Mouse (Mus musculus) heart, embryonic 14.5 days (tissue): ENCODE measurements at regions not wholly inside any gene's neighbourhood (a gene's known extent, or its start where the extent isn't known, plus 50 kb on each side); places are given as distances from the start of the nearest gene placed in this dataset.

Experiments used
- ATAC-seq: fragments of 200-750 bp; cut with Nextera tagmentation; 2 replicates; pipeline ENCODE4 v1.8.0; 2017; ENCODE audit warnings: low read depth, moderate TSS enrichment; ENCODE audit not compliant: insufficient number of reproducible peaks, insufficient read depth, low FRiP score
- H3K27ac ChIP-seq, 2 experiments: fragments of 200-500 bp in 1 of 2; fragments of 300-500 bp in 1 of 2; sonication (generic) in 1 of 2; replicated peaks in 1 of 2; 2 replicates each; pipeline ENCODE4 v1.5.1; 2012 to 2014; ENCODE audit warnings: low read depth in 2 of 2, low read length in 2 of 2, control low read depth in 1 of 2, mild to moderate bottlenecking in 1 of 2, mixed read lengths in 1 of 2; ENCODE audit not compliant: control insufficient read depth in 1 of 2, insufficient read depth in 1 of 2
- H3K27me3 ChIP-seq: fragments of 300-500 bp; sonication (generic); 2 replicates; pipeline ENCODE4 v1.6.1; 2014; ENCODE audit warnings: mild to moderate bottlenecking, low read length, control low read depth; ENCODE audit not compliant: control insufficient read depth, insufficient read depth
- H3K36me3 ChIP-seq: fragments of 300-500 bp; sonication (generic); 2 replicates; pipeline ENCODE4 v1.6.1; 2014; ENCODE audit warnings: mild to moderate bottlenecking, control low read depth, low read length, mixed read lengths; ENCODE audit not compliant: control insufficient read depth, insufficient read depth
- H3K4me1 ChIP-seq, 2 experiments: fragments of 200-500 bp in 1 of 2; fragments of 300-500 bp in 1 of 2; sonication (generic) in 1 of 2; 2 replicates each; pipeline ENCODE4 v1.6.1; 2012 to 2014; ENCODE audit warnings: low read length in 2 of 2, control low read depth in 1 of 2, mixed read lengths in 1 of 2; ENCODE audit not compliant: control insufficient read depth in 2 of 2, insufficient read depth in 2 of 2
- H3K4me2 ChIP-seq: fragments of 300-500 bp; sonication (generic); 2 replicates; pipeline ENCODE4 v1.6.1; 2014; ENCODE audit warnings: mild to moderate bottlenecking, low read length
- H3K4me3 ChIP-seq, 2 experiments: fragments of 200-500 bp in 1 of 2; fragments of 300-500 bp in 1 of 2; sonication (generic) in 1 of 2; 2 replicates each; pipeline ENCODE4 v1.5.1; 2012 to 2014; ENCODE audit warnings: low read length in 2 of 2, mild to moderate bottlenecking in 2 of 2, control low read depth in 1 of 2, low read depth in 1 of 2, moderate library complexity in 1 of 2; ENCODE audit not compliant: control insufficient read depth in 1 of 2, insufficient read depth in 1 of 2
- H3K9ac ChIP-seq: fragments of 300-500 bp; sonication (generic); 2 replicates; pipeline ENCODE4 v1.6.1; 2014; ENCODE audit warnings: mild to moderate bottlenecking, low read length
- H3K9me3 ChIP-seq: fragments of 300-500 bp; sonication (generic); 2 replicates; pipeline ENCODE4 v1.6.1; 2016; ENCODE audit warnings: low read length, control low read depth; ENCODE audit not compliant: control insufficient read depth
- WGBS: fragments of 180-500 bp; shearing (Covaris S2); extraction: QIAGEN DNeasy Blood & Tissue Kit; methylation state at CpG from one replicate; pipeline ENCODE4 v1.1.7; 2014; 5-methylcytosine and 5-hydroxymethylcytosine counted together

- Histone ChIP-seq H3K9me3 (no peaks in the 10 kb centered on the region), H3K4me1 (no peaks in the 10 kb centered on the region), H3K27ac (no peak overlapping the region), H3K9ac (no peak overlapping the region), H3K4me3 (no peak overlapping the region), H3K4me2 (no peak overlapping the region), H3K27me3 (no peaks in the 10 kb centered on the region), H3K36me3 (no peaks in the 10 kb centered on the region)
- WGBS, result 84% methylated on average over 3 of the region's 3 CpGs
- no peak for ATAC-seq
Observed at GRCm38 (mm10) chr6:66012675-66013074, 60.3 kb downstream of the 4930544G11Rik start.

- H3K9ac ChIP-seq, result no peak overlapping the region
- no peaks in the 10 kb centered on the region for H3K9me3 ChIP-seq
- H3K4me2 ChIP-seq, result no peak overlapping the region
- H3K36me3 ChIP-seq, result no peaks in the 10 kb centered on the region
- no peak overlapping the region for H3K4me3 ChIP-seq
- no peaks in the 10 kb centered on the region for H3K27me3 ChIP-seq
- ATAC-seq, result no peak
- 61% methylated on average over 1 of the region's 1 CpGs for WGBS
- H3K27ac ChIP-seq, result no peak overlapping the region
- no peaks in the 10 kb centered on the region for H3K4me1 ChIP-seq
Observed at GRCm38 (mm10) chr6:66023531-66023930, 71.1 kb downstream of the 4930544G11Rik start.

GRCm38 (mm10) chr6:66036789-66037188 lies 84.4 kb downstream of the 4930544G11Rik start:
- no peaks in the 10 kb centered on the region for H3K36me3 ChIP-seq
- H3K9ac ChIP-seq, result no peak overlapping the region
- ATAC-seq, result no peak
- H3K4me3 ChIP-seq, result no peak overlapping the region
- no peaks in the 10 kb centered on the region for H3K9me3 ChIP-seq
- H3K4me2 ChIP-seq, result no peak overlapping the region
- no peaks in the 10 kb centered on the region for H3K4me1 ChIP-seq
- no peaks in the 10 kb centered on the region for H3K27me3 ChIP-seq
- H3K27ac ChIP-seq, result no peak overlapping the region
- WGBS, result 81% methylated on average over 2 of the region's 2 CpGs

GRCm38 (mm10) chr6:66051852-66052251 lies 99.4 kb downstream of the 4930544G11Rik start:
- H3K9me3 ChIP-seq, result no peaks in the 10 kb centered on the region
- no peak overlapping the region for H3K9ac ChIP-seq
- H3K27me3 ChIP-seq, result no peaks in the 10 kb centered on the region
- H3K27ac ChIP-seq, result no peak overlapping the region
- no peak for ATAC-seq
- no peaks in the 10 kb centered on the region for H3K4me1 ChIP-seq
- H3K4me2 ChIP-seq, result no peak overlapping the region
- WGBS, result 59% methylated on average over 4 of the region's 4 CpGs
- H3K4me3 ChIP-seq, result no peak overlapping the region
- H3K36me3 ChIP-seq, result no peaks in the 10 kb centered on the region

DNA sequence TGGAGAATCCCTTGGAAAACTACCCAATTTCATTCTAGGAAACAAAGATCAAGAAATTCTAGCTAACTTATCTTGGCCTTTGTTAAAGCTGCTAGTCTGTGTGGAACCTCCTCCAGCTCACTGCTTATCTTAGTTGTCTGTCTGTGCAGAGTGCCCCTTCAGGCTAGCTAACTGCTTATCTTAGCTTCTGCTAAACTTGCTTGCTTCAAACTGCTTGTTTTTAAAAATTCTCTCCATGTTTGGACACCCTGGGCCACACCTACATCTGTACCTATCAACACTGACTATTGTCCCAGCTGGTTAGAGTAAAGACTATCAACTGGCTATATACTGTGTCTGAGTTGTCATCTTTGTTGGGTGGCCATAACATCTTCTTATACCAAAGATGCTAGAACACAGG lies 100.0 kb downstream of the 4930544G11Rik start:
- Histone ChIP-seq H3K27me3 (no peaks in the 10 kb centered on the region), H3K4me3 (no peak overlapping the region), H3K4me2 (no peak overlapping the region), H3K27ac (no peak overlapping the region), H3K9me3 (no peaks in the 10 kb centered on the region), H3K4me1 (no peaks in the 10 kb centered on the region), H3K36me3 (no peaks in the 10 kb centered on the region), H3K9ac (no peak overlapping the region)
- ATAC-seq, result no peak

- Histone ChIP-seq H3K27ac (no peak overlapping the region), H3K4me3 (no peak overlapping the region), H3K9ac (no peak overlapping the region), H3K27me3 (no peaks in the 10 kb centered on the region), H3K4me1 (no peaks in the 10 kb centered on the region), H3K9me3 (no peaks in the 10 kb centered on the region), H3K36me3 (no peaks in the 10 kb centered on the region), H3K4me2 (no peak overlapping the region)
- WGBS, result 58% methylated on average over 2 of the region's 2 CpGs
- no peak for ATAC-seq
Observed at GRCm38 (mm10) chr6:66053197-66053596, 100.8 kb downstream of the 4930544G11Rik start.

GRCm38 (mm10) chr6:66068874-66069273 lies 116.5 kb downstream of the 4930544G11Rik start:
- no peaks in the 10 kb centered on the region for H3K36me3 ChIP-seq
- H3K4me3 ChIP-seq, result no peak overlapping the region
- H3K9me3 ChIP-seq, result no peaks in the 10 kb centered on the region
- no peak overlapping the region for H3K4me2 ChIP-seq
- 77% methylated on average over 2 of the region's 2 CpGs for WGBS
- no peaks in the 10 kb centered on the region for H3K4me1 ChIP-seq
- ATAC-seq, result no peak
- H3K27me3 ChIP-seq, result no peaks in the 10 kb centered on the region
- no peak overlapping the region for H3K27ac ChIP-seq
- H3K9ac ChIP-seq, result no peak overlapping the region

DNA sequence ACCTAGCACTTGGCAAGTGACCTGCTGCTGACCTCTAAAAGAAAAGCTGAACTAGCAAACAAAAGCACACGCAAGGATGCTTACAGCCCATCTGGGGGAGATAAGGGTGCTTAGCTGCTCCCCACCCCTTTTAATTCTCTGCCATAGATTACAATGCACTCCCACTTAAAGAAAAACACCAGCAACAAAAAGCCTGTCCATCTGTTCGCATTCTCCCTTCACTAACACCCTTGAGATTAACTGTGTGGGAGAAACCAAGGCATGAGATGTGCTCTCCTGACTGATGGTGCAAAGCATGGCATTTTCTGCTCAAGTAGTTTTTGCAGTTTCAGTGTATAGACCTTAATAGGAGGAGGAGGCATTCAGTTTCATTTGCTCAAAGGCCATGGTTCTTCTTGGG lies 125.0 kb downstream of the 4930544G11Rik start:
- Histone ChIP-seq H3K4me1 (peaks cover 0 to 2% of the 10 kb centered on the region in 2 experiments; a peak in 1 of 4 replicates), H3K9ac (no peak overlapping the region), H3K9me3 (no peaks in the 10 kb centered on the region), H3K4me2 (no peak overlapping the region), H3K36me3 (no peaks in the 10 kb centered on the region), H3K27me3 (no peaks in the 10 kb centered on the region), H3K4me3 (no peak overlapping the region), H3K27ac (no peak overlapping the region)
- ATAC-seq, result no peak
- 9% methylated on average over 2 of the region's 2 CpGs for WGBS
